Mouse (Mus musculus): ENCODE measurements around the gene Ran. TPM values are rescaled to one million over a fixed set of nuclear protein-coding genes. Genes with fewer than 3 reads are reported as not detected.

Gene Ran
- polyA plus RNA-seq, 1 experiment from 2014 or later = 755 TPM

Other genes with a start within 250 kb of the Ran start
- gene Rimbp2, start 66.6 kb upstream of the Ran start, polyA plus RNA-seq (2016; fragmentation: Nextera tagmentation; extraction: Ambion mirVana) = 0.20 and 0.55 TPM in 2 replicates
- 19.8 and 23.9 TPM in 2 replicates for gene Stx2, start 11.5 kb upstream of the Ran start, polyA plus RNA-seq (2016; fragmentation: Nextera tagmentation; extraction: Ambion mirVana)
- 0.11 and 0.26 TPM in 2 replicates for gene Adgrd1, start 76.7 kb downstream of the Ran start, polyA plus RNA-seq (2016; fragmentation: Nextera tagmentation; extraction: Ambion mirVana)

All from heart, embryonic 10.5 days (tissue).